Comparison of ENCODE assay signal across 15 mouse cellular contexts in genomic region chr5:97015781-97016508, GRCm38 (mm10). TPM values are rescaled to one million over a fixed set of nuclear protein-coding genes. Genes with fewer than 3 reads are reported as not detected.
DNase-seq lines count a peak whose midpoint lies in the region; ATAC-seq and TF ChIP-seq lines count a peak whose summit lies in the region.
"Had no signal": no experiment of that assay in that cellular context is flagged by ENCODE, and none has a peak within 500 bp of the region (broad histone marks: within the 10 kb centered on the region; RNA-seq: fewer than 3 reads in every experiment).

No protein-coding gene starts in this region.

- no peak overlapping the region for H3K4me2 ChIP-seq in hindbrain, embryonic 11.5 days (replicated peaks; ENCODE audit: low read depth, low read length)
- H3K4me2 ChIP-seq in hindbrain, embryonic 14.5 days (replicated peaks) = no peak overlapping the region
- no peak overlapping the region for H3K4me2 ChIP-seq in liver, embryonic 11.5 days
- H3K4me2 ChIP-seq in forebrain, embryonic 14.5 days (ENCODE audit: low read length) = no peak overlapping the region
- H3K4me2 ChIP-seq in midbrain, embryonic 15.5 days = no peak overlapping the region
- H3K4me2 ChIP-seq: embryonic facial prominence, embryonic 12.5 days; heart, embryonic 12.5 days; limb, embryonic 15.5 days; neural tube, embryonic 15.5 days had no signal

- no peak overlapping the region for H3K27ac ChIP-seq in hindbrain, embryonic 11.5 days (ENCODE audit: low read depth, low read length)
- H3K27ac ChIP-seq in hindbrain, embryonic 14.5 days = no peak overlapping the region
- no peak overlapping the region for H3K27ac ChIP-seq in liver, adult 2 months (replicated peaks; ENCODE audit: insufficient read depth, low read depth, low read length)
- H3K27ac ChIP-seq in liver, embryonic 11.5 days (ENCODE audit: low read depth, low read length) = no peak overlapping the region
- 0 out of 2 replicates have a peak overlapping the region, but pooled peaks have one; percentile 2 for H3K27ac ChIP-seq in forebrain, embryonic 14.5 days (ENCODE audit: low read depth, low read length)
- peak overlapping the region; percentile 29; the same call in 1 of the 2 replicates for H3K27ac ChIP-seq in midbrain, embryonic 15.5 days
- H3K27ac ChIP-seq: embryonic facial prominence, embryonic 12.5 days; limb, embryonic 15.5 days had no signal

- H3K9ac ChIP-seq in hindbrain, embryonic 11.5 days (ENCODE audit: low read depth, low read length) = no peak overlapping the region
- no peak overlapping the region for H3K9ac ChIP-seq in hindbrain, embryonic 14.5 days
- no peak overlapping the region for H3K9ac ChIP-seq in liver, adult 2 months (ENCODE audit: low read depth, low read length)
- H3K9ac ChIP-seq in liver, embryonic 11.5 days (ENCODE audit: low read depth, low read length) = no peak overlapping the region
- no peak overlapping the region for H3K9ac ChIP-seq in forebrain, embryonic 14.5 days (ENCODE audit: low read length)
- no peak overlapping the region for H3K9ac ChIP-seq in midbrain, embryonic 15.5 days
- H3K9ac ChIP-seq: embryonic facial prominence, embryonic 12.5 days; heart, embryonic 12.5 days; limb, embryonic 15.5 days; neural tube, embryonic 15.5 days had no signal

- no peaks in the 10 kb centered on the region for H3K27me3 ChIP-seq in hindbrain, embryonic 11.5 days (ENCODE audit: control insufficient read depth, insufficient read depth, low read length)
- no peaks in the 10 kb centered on the region for H3K27me3 ChIP-seq in hindbrain, embryonic 14.5 days (ENCODE audit: control insufficient read depth, insufficient read depth, low read length)
- no peaks in the 10 kb centered on the region for H3K27me3 ChIP-seq in liver, adult 2 months (ENCODE audit: control insufficient read depth, insufficient read depth, low read length)
- no peaks in the 10 kb centered on the region for H3K27me3 ChIP-seq in liver, embryonic 11.5 days (replicated peaks; ENCODE audit: control insufficient read depth, insufficient read depth, low read length)
- no peaks in the 10 kb centered on the region for H3K27me3 ChIP-seq in forebrain, embryonic 14.5 days (replicated peaks; ENCODE audit: control insufficient read depth, insufficient read depth, low read length)
- no peaks in the 10 kb centered on the region for H3K27me3 ChIP-seq in midbrain, embryonic 15.5 days (replicated peaks)
- H3K27me3 ChIP-seq: embryonic facial prominence, embryonic 12.5 days; limb, embryonic 15.5 days; neural tube, embryonic 15.5 days had no signal

- H3K36me3 ChIP-seq in hindbrain, embryonic 11.5 days (ENCODE audit: control insufficient read depth, insufficient read depth, low read length) = no peaks in the 10 kb centered on the region
- H3K36me3 ChIP-seq in hindbrain, embryonic 14.5 days (replicated peaks; ENCODE audit: control insufficient read depth, insufficient read depth) = no peaks in the 10 kb centered on the region
- no peaks in the 10 kb centered on the region for H3K36me3 ChIP-seq in liver, adult 2 months (ENCODE audit: control insufficient read depth, insufficient read depth, low read length)
- no peaks in the 10 kb centered on the region for H3K36me3 ChIP-seq in liver, embryonic 11.5 days (ENCODE audit: control insufficient read depth, insufficient read depth, low read length)
- no peaks in the 10 kb centered on the region for H3K36me3 ChIP-seq in forebrain, embryonic 14.5 days (ENCODE audit: control insufficient read depth, insufficient read depth, low read length)
- H3K36me3 ChIP-seq in midbrain, embryonic 15.5 days (replicated peaks) = no peaks in the 10 kb centered on the region
- H3K36me3 ChIP-seq: embryonic facial prominence, embryonic 12.5 days; heart, embryonic 12.5 days; limb, embryonic 15.5 days; neural tube, embryonic 15.5 days had no signal

- peak; percentile 19; the same call in 1 of the 2 replicates for ATAC-seq in hindbrain, embryonic 11.5 days (ENCODE audit: low FRiP score)
- ATAC-seq in hindbrain, embryonic 14.5 days (ENCODE audit: low FRiP score) = no peak
- ATAC-seq in liver, embryonic 11.5 days (replicated peaks; ENCODE audit: low FRiP score) = no peak
- peak; percentile 75 for ATAC-seq in forebrain, embryonic 14.5 days
- ATAC-seq in midbrain, embryonic 15.5 days (replicated peaks) = no peak; the same call in 1 of the 2 replicates

- no peak for DNase-seq in hindbrain, embryonic 11.5 days (ENCODE audit: low spot score)
- DNase-seq in hindbrain, embryonic 14.5 days (ENCODE audit: low spot score) = no peak
- peak; percentile 28 for DNase-seq in liver, adult 2 months (ENCODE audit: extremely low read depth, low read depth, low spot score)
- no peak for DNase-seq in liver, embryonic 11.5 days (ENCODE audit: low spot score)
- DNase-seq in forebrain, embryonic 14.5 days (ENCODE audit: low spot score) = peak; percentile 64
- no peak for DNase-seq in heart, adult 8-10 months (ENCODE audit: low spot score)
- DNase-seq: cerebellum, adult 11 months; gastrocnemius, postnatal 14 days; heart, postnatal 4 days; lung, postnatal 14 days had no signal

- no peak for TF ChIP-seq POLR2A in liver, adult 2 months (IDR thresholded peaks at IDR 0.05; ENCODE audit: extremely low read depth, insufficient read depth, low read length)

- peaks cover 26% of the 10 kb centered on the region for H3K79me2 ChIP-seq in liver, adult 2 months (ENCODE audit: control insufficient read depth, insufficient read depth, low read length)

- WGBS in hindbrain, embryonic 11.5 days = 84% methylated on average over 11 of the region's 11 CpGs
- 66% methylated on average over 11 of the region's 11 CpGs for WGBS in hindbrain, embryonic 14.5 days
- 69% methylated on average over 11 of the region's 11 CpGs for WGBS in liver, adult 2 months
- WGBS in liver, embryonic 11.5 days = 86% methylated on average over 11 of the region's 11 CpGs
- 64% methylated on average over 11 of the region's 11 CpGs for WGBS in forebrain, embryonic 14.5 days
- WGBS in midbrain, embryonic 15.5 days = 64% methylated on average over 11 of the region's 11 CpGs

- H3K4me1 ChIP-seq in hindbrain, embryonic 11.5 days (replicated peaks; ENCODE audit: control insufficient read depth, insufficient read depth, low read length) = no peaks in the 10 kb centered on the region
- peaks cover 13% of the 10 kb centered on the region; the same call in 1 of the 2 replicates for H3K4me1 ChIP-seq in hindbrain, embryonic 14.5 days (replicated peaks; ENCODE audit: control insufficient read depth, insufficient read depth, low read length)
- peaks cover 2% of the 10 kb centered on the region for H3K4me1 ChIP-seq in liver, adult 2 months (ENCODE audit: control insufficient read depth, insufficient read depth, low read length)
- H3K4me1 ChIP-seq in liver, embryonic 11.5 days (replicated peaks; ENCODE audit: control insufficient read depth, insufficient read depth, low read length) = peaks cover 60% of the 10 kb centered on the region
- peaks cover 17% of the 10 kb centered on the region; the same call in 1 of the 2 replicates for H3K4me1 ChIP-seq in forebrain, embryonic 14.5 days (ENCODE audit: control insufficient read depth, insufficient read depth, low read length)
- peaks cover 12% of the 10 kb centered on the region for H3K4me1 ChIP-seq in midbrain, embryonic 15.5 days
- H3K4me1 ChIP-seq: embryonic facial prominence, embryonic 12.5 days had no signal

- no peak overlapping the region for H3K4me3 ChIP-seq in hindbrain, embryonic 11.5 days (ENCODE audit: low read depth, low read length)
- H3K4me3 ChIP-seq in hindbrain, embryonic 14.5 days (replicated peaks; ENCODE audit: low read length) = no peak overlapping the region
- H3K4me3 ChIP-seq in liver, adult 2 months (ENCODE audit: insufficient read depth, low read depth, low read length) = no peak overlapping the region
- H3K4me3 ChIP-seq in liver, embryonic 11.5 days (ENCODE audit: low read depth, low read length) = no peak overlapping the region
- no peak overlapping the region for H3K4me3 ChIP-seq in forebrain, embryonic 14.5 days (ENCODE audit: low read depth, low read length)
- no peak overlapping the region for H3K4me3 ChIP-seq in midbrain, embryonic 15.5 days
- H3K4me3 ChIP-seq: embryonic facial prominence, embryonic 12.5 days; heart, embryonic 12.5 days; limb, embryonic 15.5 days; neural tube, embryonic 15.5 days had no signal

- no peaks in the 10 kb centered on the region for H3K9me3 ChIP-seq in hindbrain, embryonic 11.5 days (ENCODE audit: control insufficient read depth, low read length)
- H3K9me3 ChIP-seq in hindbrain, embryonic 14.5 days (ENCODE audit: control insufficient read depth, low read length) = no peaks in the 10 kb centered on the region
- no peaks in the 10 kb centered on the region for H3K9me3 ChIP-seq in liver, embryonic 11.5 days (ENCODE audit: control insufficient read depth, low read length)
- H3K9me3 ChIP-seq in forebrain, embryonic 14.5 days (replicated peaks; ENCODE audit: control insufficient read depth, low read length) = no peaks in the 10 kb centered on the region
- H3K9me3 ChIP-seq in midbrain, embryonic 15.5 days = no peaks in the 10 kb centered on the region
- H3K9me3 ChIP-seq: embryonic facial prominence, embryonic 12.5 days; heart, embryonic 12.5 days; limb, embryonic 15.5 days; neural tube, embryonic 15.5 days had no signal

- no peak for TF ChIP-seq CTCF in liver, adult 2 months (IDR thresholded peaks at IDR 0.05; ENCODE audit: low read depth, low read length)

RNA-seq across cellular contexts. Expression of gene Bmp2k, which starts 18.5 kb away (rescaled TPM):
- 11.1 and 13.7 TPM in 2 replicates for polyA plus RNA-seq in hindbrain, embryonic 11.5 days (2014; fragmentation: Nextera tagmentation; extraction: Ambion mirVana)
- polyA plus RNA-seq in hindbrain, embryonic 14.5 days (2014; fragmentation: Nextera tagmentation; extraction: Ambion mirVana) = 11.7 and 12.4 TPM in 2 replicates
- total RNA-seq in liver, adult 2 months (2014; rRNA removed) = 6.6 and 7.1 TPM in 2 replicates
- polyA plus RNA-seq in liver, adult 2 months (2012; rRNA removed) = 2.7 and 2.9 TPM in 2 replicates
- 31.1 and 34.5 TPM in 2 replicates for polyA plus RNA-seq in liver, embryonic 11.5 days (2014; fragmentation: Nextera tagmentation; extraction: Ambion mirVana)
- 7.1 and 8.1 TPM in 2 replicates for polyA plus RNA-seq in forebrain, embryonic 14.5 days (2014; fragmentation: Nextera tagmentation; extraction: Ambion mirVana)
- 9.2 and 9.9 TPM in 2 replicates for polyA plus RNA-seq in midbrain, embryonic 15.5 days (2015; fragmentation: Nextera tagmentation; extraction: Ambion mirVana)
- 1 to 10 TPM; 6.3 to 6.9 (median 6.6) TPM for total RNA-seq in heart, adult 8-10 months (2022)

Comparison
In these comparisons a context has a peak if more than half of its experiments do, and no peak if none do; other contexts are left out.
1. ATAC-seq: peak in hindbrain, embryonic 11.5 days (single experiment) and forebrain, embryonic 14.5 days (single experiment); none in hindbrain, embryonic 14.5 days (single experiment), liver, embryonic 11.5 days (single experiment) and midbrain, embryonic 15.5 days (single experiment).
2. DNase-seq: peak in liver, adult 2 months (single experiment) and forebrain, embryonic 14.5 days (single experiment); none in hindbrain, embryonic 11.5 days (single experiment), hindbrain, embryonic 14.5 days (single experiment), liver, embryonic 11.5 days (single experiment) and heart, adult 8-10 months (single experiment).
3. H3K27ac ChIP-seq: peak in forebrain, embryonic 14.5 days (single experiment) and midbrain, embryonic 15.5 days (single experiment); none in hindbrain, embryonic 11.5 days (single experiment), hindbrain, embryonic 14.5 days (single experiment), liver, adult 2 months (single experiment) and liver, embryonic 11.5 days (single experiment).